Mouse (Mus musculus) bone marrow, adult 2 months (tissue): ENCODE measurements around the gene Tead2. TPM values are rescaled to one million over a fixed set of nuclear protein-coding genes. Genes with fewer than 3 reads are reported as not detected.

Source experiments
- H3K27ac ChIP-seq: fragments of 200-500 bp; 2 replicates; pipeline ENCODE4 v1.5.1; 2012; ENCODE audit warnings: low read depth, mild to moderate bottlenecking, control low read depth, inconsistent platforms, low read length; ENCODE audit not compliant: control insufficient read depth, poor library complexity, insufficient read depth
- H3K4me1 ChIP-seq: fragments of 200-500 bp; 2 replicates; pipeline ENCODE4 v1.6.1; 2011; ENCODE audit warnings: low read length; ENCODE audit not compliant: control insufficient read depth, insufficient read depth
- H3K4me3 ChIP-seq: fragments of 200-500 bp; replicated peaks from 2 replicates; pipeline ENCODE3; 2011; ENCODE audit warnings: mild to moderate bottlenecking, low read depth, low read length, control low read depth; ENCODE audit not compliant: control insufficient read depth
- CTCF ChIP-seq: fragments of 200-500 bp; IDR thresholded peaks from 2 replicates; pipeline ENCODE4 v1.5.1; 2011; ENCODE audit warnings: low read length, control low read depth; ENCODE audit not compliant: control insufficient read depth, insufficient read depth
- POLR2A ChIP-seq: fragments of 200-500 bp; IDR thresholded peaks from 2 replicates; pipeline ENCODE4 v1.6.1; 2011; ENCODE audit warnings: low read depth, mild to moderate bottlenecking, control low read depth, low read length, borderline replicate concordance; ENCODE audit not compliant: control insufficient read depth
- WGBS: fragments of 180-500 bp; shearing (Covaris S2); methylation state at CpG from one replicate; pipeline ENCODE4 v1.1.7; 2018; 5-methylcytosine and 5-hydroxymethylcytosine counted together
- polyA plus RNA-seq: library from polyadenylated mRNA; stranded (reverse); fragments of >200 nt; gene quantifications from 2 replicates; pipeline ENCODE4 v1.2.4, GENCODE M21; 2011; ENCODE audit warnings: low replicate concordance; ENCODE audit not compliant: missing spikeins, insufficient read depth, insufficient read length

Tead2 gene
- polyA plus RNA-seq, 1 experiment, result 10.9 TPM

- Histone ChIP-seq H3K4me3 (no peak overlapping the region), H3K27ac (no peak overlapping the region), H3K4me1 (no peaks in the 10 kb centered on the region; the same call in 1 of the 2 replicates)
- WGBS, result 1% methylated on average over 13 of the region's 13 CpGs
- TF ChIP-seq POLR2A (no peak), CTCF (no peak)
Observed at GRCm38 (mm10) chr7:45175398-45175797, 40.2 kb upstream of the Tead2 start.

- TF ChIP-seq POLR2A, result no peak
- TF ChIP-seq CTCF, result no peak
- Histone ChIP-seq H3K4me3 (no peak overlapping the region), H3K27ac (no peak overlapping the region), H3K4me1 (no peaks in the 10 kb centered on the region; the same call in 1 of the 2 replicates)
- WGBS, result 7% methylated on average over 23 of the region's 23 CpGs
Observed at GRCm38 (mm10) chr7:45175929-45176328, 39.6 kb upstream of the Tead2 start.

- Histone ChIP-seq H3K4me1 (no peaks in the 10 kb centered on the region; the same call in 1 of the 2 replicates), H3K4me3 (no peak overlapping the region), H3K27ac (no peak overlapping the region)
- TF ChIP-seq CTCF (no peak), POLR2A (no peak)
- 6% methylated on average over 31 of the region's 31 CpGs for WGBS
Observed at GRCm38 (mm10) chr7:45176356-45176755, 39.2 kb upstream of the Tead2 start.

- WGBS, result 23% methylated on average over 7 of the region's 7 CpGs
- TF ChIP-seq CTCF (no peak), POLR2A (no peak)
- H3K27ac ChIP-seq, result no peak overlapping the region
- no peaks in the 10 kb centered on the region; the same call in 1 of the 2 replicates for H3K4me1 ChIP-seq
- no peak overlapping the region for H3K4me3 ChIP-seq
Observed at GRCm38 (mm10) chr7:45178550-45178949, 37.0 kb upstream of the Tead2 start.

- 37% methylated on average over 7 of the region's 7 CpGs for WGBS
- Histone ChIP-seq H3K27ac (no peak within 1 kb of the TSS), H3K4me1 (no peaks in the 10 kb centered on the region; the same call in 1 of the 2 replicates), H3K4me3 (no peak within 1 kb of the TSS)
- TF ChIP-seq POLR2A, result no peak
- no peak for TF ChIP-seq CTCF
Observed at GRCm38 (mm10) chr7:45179469-45179868, 36.1 kb upstream of the Tead2 start, which contains the start of gene Gfy. Gene Gfy (minus strand): TSS chr7:45179569.

GRCm38 (mm10) chr7:45180896-45181477, 34.6 kb upstream of the Tead2 start, which contains the start of gene Pth2:
Gene Pth2 (plus strand): TSS chr7:45180995.
- 31% methylated on average over 20 of the region's 20 CpGs for WGBS
- Histone ChIP-seq H3K4me1 (no peaks in the 10 kb centered on the region; the same call in 1 of the 2 replicates), H3K4me3 (no peak within 1 kb of the TSS), H3K27ac (no peak within 1 kb of the TSS; the same call in 1 of the 2 replicates)
- no peak for TF ChIP-seq POLR2A
- no peak for TF ChIP-seq CTCF

- 8% methylated on average over 35 of the region's 35 CpGs for WGBS
- H3K4me1 ChIP-seq, result no peaks in the 10 kb centered on the region; the same call in 1 of the 2 replicates
- H3K27ac ChIP-seq, result no peak overlapping the region; the same call in 1 of the 2 replicates
- no peak overlapping the region for H3K4me3 ChIP-seq
- TF ChIP-seq POLR2A, result no peak
- no peak for TF ChIP-seq CTCF
Observed at GRCm38 (mm10) chr7:45181540-45181939, 34.0 kb upstream of the Tead2 start.

GRCm38 (mm10) chr7:45182199-45182601, 33.4 kb upstream of the Tead2 start:
- H3K4me3 ChIP-seq, result peak overlapping the region; percentile 31
- under 1% methylated on average over 34 of the region's 34 CpGs for WGBS
- TF ChIP-seq CTCF, result no peak
- TF ChIP-seq POLR2A, result peak; percentile 44; the same call in 1 of the 2 replicates
- no peaks in the 10 kb centered on the region; the same call in 1 of the 2 replicates for H3K4me1 ChIP-seq
- no peak overlapping the region for H3K27ac ChIP-seq

- Histone ChIP-seq H3K4me1 (no peaks in the 10 kb centered on the region; the same call in 1 of the 2 replicates), H3K4me3 (peak overlapping the region; percentile 15), H3K27ac (no peak overlapping the region)
- 14% methylated on average over 11 of the region's 11 CpGs for WGBS
- TF ChIP-seq CTCF, result no peak
- no peak for TF ChIP-seq POLR2A
Observed at GRCm38 (mm10) chr7:45182606-45183005, 32.9 kb upstream of the Tead2 start.
